Mouse (Mus musculus) left cerebral cortex, adult 18-20 months (tissue): ENCODE measurements around the gene Ugt1a7c. TPM values are rescaled to one million over a fixed set of nuclear protein-coding genes. Genes with fewer than 3 reads are reported as not detected.

Experiments
- DNase-seq, 2 experiments: peaks; one replicate each; pipeline ENCODE4 v3.0.0; 2021 to 2022; ENCODE audit warnings: low spot score in 2 of 2, mixed read lengths in 1 of 2
- total RNA-seq, 2 experiments: library from RNA; stranded (reverse); gene quantifications; 2 replicates each; pipeline ENCODE4 v1.2.3; 2021

The Ugt1a7c gene
- total RNA-seq, 2 experiments from 2014 or later = 0.21 to 0.44 TPM

DNA sequence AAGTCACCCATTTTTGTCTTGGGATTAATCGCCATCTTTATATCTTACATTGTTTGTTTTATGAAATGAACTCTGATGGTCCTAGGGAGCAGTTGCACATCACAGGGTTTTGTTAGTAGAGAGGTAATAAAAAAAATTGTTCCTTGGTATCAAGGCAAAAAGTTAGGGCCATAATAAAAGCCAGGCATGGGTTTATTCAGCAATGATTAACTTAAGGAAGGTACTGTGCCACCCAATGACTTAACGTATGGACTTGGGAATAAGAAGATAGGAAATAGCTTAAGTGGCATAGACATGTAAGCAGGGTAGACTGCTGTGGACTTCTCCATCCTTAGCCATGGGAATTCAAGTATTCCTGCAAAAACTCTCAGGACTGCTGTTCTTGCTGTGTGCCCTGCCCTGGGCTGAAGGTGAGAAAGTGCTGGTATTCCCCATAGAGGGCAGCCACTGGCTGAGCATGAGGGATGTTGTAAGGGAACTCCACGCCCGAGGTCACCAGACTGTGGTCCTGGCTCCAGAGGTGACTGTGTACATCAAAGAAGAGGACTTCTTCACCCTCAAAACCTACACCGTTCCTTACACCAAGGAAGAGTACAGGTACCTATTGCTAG, 91.6 kb downstream of the Ugt1a7c start:
- DNase-seq = no peak

DNA sequence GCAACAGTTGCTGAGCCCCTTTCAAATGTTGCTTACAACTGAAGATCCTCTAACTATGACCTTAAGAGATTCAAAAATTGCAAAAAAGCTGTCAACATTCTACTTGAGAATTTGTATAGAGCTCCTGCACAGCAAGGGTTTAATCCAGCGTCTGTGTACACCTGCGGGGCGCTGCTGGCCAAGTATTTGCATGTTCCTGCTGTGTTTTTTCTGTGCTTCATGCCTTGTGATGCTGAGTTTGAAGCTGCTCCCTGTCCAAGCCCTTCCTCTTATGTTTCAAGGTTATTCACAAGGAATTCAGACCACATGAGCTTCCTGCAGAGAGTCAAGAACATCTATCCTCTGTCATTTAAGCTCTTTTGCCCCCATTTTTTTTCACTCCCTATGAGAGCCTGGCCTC, 97.3 kb downstream of the Ugt1a7c start:
- DNase-seq = no peak

DNA sequence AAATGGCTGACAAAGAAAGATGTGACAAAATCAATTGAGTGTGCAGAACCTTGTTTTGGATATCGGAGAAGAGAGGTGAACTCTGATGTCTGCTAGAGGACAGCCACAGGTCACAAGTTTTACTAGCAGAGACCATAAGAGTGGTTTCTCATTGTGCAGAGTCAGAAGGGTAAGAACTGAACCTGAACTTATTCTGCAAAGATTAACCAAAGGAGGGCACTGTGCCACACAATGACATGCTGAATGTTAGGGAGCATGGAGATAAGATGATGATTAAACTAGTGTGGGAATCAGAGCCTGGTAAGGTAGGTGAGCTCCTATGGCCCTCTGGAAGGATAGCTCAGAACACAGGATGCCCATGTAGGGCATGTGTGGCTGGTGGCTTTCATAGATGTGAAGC, 100.8 kb downstream of the Ugt1a7c start:
- DNase-seq = no peak

DNA sequence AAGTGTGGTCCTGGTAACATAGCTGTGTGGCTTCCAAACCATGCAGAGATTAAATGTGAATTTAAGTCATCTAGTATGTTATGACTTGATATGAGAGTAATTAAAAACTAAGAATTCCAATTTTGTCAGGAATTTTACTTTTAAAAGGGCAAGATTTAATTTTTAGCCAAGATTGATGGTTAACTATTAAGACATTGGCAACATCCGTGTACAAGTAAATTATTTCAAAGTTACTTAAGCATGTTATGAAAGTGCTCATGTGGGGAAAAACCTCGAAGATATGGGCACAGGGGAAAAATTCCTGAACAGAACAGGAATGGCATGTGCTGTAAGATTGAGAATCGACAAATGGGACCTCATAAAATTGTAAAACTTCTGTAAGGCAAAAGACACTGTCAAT, 102.6 kb downstream of the Ugt1a7c start:
- no peak for DNase-seq

DNA sequence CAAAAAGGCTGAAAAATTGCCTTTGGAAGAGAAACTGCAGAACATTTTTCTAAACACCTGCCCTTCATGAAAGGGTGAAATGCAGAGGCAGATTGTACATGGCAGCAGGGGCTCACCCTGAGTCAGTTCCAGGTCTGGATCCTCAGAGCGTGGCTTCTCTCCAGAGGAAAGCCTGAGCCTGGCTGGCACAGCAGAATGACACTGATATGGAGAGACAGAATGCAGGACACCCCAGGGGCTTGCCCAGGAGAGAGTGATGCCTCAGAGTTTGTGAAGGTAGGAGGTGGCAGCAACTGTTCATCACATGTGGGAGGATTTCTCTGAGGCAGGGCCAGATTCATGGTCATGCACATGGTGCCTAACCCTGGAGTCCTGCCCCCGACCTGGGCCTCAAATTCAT, 105.1 kb downstream of the Ugt1a7c start:
- DNase-seq = no peak

DNA sequence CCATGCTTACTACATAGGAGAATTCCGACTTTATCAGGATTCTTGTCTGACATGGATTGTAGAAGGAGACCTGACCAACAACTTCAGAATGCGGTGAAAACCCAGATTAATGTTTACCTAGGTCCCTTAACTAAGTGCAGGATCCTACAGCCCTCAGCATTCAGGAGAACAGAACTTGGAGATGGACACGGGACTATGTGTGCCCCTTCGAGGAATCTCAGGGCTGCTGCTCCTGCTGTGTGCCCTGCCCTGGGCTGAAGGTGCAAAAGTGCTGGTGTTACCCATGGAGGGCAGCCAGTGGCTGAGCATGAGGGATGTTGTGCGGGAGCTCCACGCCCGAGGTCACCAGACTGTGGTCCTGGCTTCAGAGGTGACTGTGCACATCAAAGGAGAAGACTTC, 105.6 kb downstream of the Ugt1a7c start, which contains the start of gene Ugt1a2:
Gene Ugt1a2, plus strand, starts transcription at position 146 of the 400 bp plus-strand sequence.
- DNase-seq = no peak

DNA sequence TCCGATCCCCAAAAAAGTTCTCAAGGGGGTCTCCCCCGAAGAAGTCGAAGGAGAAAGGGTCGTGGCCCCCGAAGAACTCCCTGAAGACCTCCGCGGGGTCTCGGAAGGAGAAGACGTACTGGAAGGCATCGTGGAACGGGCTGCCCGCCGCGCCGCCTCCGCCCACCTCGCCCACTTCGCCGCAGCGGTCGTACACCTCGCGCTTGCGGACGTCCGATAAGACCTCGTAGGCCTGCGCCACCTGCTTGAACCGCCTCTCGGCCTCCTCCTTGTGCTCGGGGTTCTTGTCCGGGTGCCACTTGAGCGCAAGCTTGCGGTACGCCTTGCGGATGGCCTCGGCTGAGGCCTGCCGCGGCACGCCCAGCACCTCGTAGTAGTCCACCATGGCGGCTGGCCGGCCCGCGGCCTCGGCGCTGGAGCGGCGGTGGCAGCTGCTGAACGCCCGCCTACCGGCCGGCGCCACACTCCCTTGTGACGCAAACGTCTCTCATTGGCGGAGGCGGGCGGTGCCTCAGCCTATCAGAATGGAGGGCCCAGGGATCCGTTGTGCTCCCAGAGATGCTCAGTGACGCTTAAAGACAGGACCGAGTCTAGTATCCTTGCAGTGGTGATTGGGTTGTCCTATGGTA, 110.5 kb downstream of the Ugt1a7c start, which contains the start of gene Dnajb3:
Gene Dnajb3, minus strand, starts transcription at position 489 of the 629 bp plus-strand sequence.
- DNase-seq = peak; percentile 80 to 88

DNA sequence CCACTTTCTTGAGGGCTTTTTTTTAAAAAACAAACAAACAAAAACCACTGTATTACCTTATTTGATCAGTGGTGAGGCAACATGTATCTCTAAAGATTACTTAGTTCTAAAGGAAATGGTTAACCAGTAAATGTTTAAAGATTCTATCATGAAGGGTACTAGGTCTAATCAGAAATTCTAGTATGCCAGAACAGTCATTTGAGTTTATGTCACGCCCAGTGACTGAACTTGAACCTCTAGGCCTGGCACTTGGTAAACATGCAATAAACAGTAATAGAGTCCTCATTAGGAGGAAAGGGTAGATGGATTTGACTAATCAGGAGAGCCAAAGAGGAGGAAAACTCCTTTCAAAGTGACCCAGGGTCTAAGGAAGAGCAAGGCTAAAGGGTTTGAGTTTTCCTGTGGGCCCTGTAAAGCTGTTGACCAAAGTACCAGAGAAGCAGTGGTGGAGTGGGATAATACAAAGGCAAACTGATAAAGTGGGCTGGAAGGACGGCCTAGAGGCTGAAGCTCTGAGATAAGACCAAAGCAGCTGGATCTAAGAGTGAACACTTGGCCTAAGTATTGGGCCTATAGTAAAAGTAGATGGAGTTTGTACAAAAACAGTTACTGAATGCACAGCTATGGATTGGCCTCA, 112.1 kb downstream of the Ugt1a7c start:
- no peak for DNase-seq

DNA sequence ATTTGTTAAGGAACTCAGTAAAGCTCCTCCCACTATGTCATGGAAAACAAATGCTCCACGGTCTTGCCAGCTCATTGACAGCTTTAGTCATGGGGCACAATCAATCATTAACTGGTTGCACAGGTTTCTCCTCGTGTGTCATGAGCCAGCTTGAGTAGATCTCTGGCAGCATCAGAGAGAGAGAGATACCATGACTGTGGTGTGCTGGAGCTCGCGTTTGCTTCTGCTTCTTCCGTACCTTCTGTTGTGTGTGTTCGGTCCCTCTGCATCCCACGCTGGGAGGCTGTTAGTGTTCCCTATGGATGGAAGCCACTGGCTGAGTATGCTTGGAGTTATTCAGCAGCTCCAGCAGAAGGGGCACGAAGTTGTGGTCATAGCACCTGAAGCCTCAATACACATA, 117.0 kb downstream of the Ugt1a7c start, which contains the start of gene Ugt1a1:
Gene Ugt1a1, plus strand, starts transcription at position 148 of the 400 bp plus-strand sequence.
- DNase-seq = no peak

DNA sequence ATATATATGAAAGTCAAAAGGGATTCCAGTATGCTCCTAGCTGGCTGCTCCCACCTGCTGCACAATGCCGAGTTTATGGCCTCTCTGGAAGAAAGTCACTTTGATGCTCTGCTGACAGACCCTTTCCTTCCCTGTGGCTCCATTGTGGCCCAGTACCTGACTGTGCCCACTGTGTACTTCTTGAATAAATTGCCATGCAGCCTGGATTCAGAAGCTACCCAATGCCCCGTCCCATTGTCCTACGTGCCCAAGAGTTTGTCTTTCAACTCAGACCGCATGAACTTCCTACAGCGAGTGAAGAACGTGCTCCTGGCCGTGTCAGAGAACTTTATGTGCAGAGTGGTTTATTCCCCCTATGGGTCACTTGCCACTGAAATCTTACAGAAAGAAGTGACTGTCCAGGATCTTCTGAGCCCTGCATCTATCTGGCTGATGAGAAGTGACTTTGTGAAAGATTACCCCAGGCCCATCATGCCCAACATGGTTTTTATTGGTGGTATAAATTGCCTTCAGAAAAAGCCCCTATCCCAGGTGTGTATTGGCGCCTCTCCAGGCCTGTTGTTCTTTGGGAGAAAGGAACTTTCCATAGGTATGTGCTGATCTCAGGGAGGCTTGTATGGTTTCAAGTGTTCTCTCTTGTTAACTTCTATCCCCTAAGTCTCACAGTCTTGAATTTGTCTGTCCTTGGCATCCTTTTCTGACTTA, 117.6 kb downstream of the Ugt1a7c start:
- DNase-seq = no peak

DNA sequence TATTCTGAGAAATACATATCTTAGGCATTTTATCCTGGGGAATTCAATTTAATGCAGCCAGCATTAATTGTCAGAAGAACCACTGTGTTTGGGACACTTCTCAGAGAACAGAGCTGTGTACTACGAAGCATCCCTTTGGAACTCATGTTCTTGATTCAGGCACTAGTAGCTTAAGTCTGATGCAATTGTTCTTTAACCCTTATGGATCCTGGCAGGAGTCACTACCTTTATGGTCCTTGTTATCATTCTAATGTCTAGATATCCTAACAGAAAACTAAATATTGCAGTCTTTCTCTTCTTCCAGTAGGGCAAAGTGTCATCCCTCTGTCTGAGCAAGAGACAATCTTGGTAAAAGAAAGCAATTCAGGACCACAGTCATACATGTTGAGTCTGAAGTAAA, 118.2 kb downstream of the Ugt1a7c start:
- no peak for DNase-seq

DNA sequence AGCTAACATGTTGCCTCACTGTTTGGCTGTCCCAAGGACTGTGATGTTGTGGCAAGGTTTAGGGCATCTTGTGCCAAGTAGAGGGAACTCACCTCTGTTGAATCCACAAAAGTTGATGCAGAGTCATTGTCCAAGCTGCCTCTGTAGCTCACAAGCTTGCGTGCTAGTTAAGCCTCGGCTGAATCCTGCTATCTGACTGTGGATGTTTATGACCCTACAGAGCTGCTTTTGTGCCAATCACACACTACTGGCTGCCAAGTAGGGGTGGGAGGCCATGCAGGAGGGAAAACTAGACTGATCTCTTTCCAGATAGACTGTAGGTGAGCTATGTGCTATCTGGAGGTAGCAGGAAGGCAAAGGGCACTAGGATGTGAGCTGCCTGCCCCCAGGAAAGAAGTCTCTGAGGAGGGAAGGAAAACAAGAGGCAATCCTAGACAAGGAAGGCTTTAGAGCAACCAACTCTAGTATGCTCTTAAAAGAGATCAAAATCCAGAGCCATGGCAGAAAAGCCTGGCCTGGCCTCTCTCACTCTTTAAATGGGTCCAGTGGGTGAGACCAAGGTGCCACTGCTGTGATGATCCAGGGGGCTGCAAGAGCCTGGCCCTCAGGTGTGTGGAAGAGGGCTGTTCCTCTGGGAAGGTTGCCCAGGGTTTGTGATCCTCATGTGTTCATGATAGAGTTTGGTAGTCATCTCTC, 119.1 kb downstream of the Ugt1a7c start:
- no peak for DNase-seq

DNA sequence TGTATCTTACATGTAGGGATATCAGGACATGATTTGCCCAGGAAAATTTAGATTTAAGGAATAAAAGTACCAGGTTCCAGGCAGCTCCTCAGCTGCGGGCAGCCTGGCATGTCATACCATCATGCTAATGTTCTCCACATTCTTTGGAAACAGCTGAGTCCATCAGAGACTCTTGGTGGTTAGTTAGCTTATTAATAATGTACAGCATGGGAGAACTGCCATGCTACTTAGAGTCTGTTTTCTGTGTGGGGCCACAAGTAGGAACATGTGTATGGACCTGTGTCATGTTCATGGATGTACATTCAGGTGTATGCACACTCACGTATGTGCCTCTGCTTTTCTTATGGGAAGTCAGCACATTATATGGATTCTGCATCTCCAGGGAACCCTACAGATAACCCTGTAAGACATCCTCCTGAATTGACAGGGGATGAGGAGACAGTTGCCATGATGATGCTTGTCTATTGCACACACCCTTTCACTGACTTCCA, 119.6 kb downstream of the Ugt1a7c start:
- no peak for DNase-seq

DNA sequence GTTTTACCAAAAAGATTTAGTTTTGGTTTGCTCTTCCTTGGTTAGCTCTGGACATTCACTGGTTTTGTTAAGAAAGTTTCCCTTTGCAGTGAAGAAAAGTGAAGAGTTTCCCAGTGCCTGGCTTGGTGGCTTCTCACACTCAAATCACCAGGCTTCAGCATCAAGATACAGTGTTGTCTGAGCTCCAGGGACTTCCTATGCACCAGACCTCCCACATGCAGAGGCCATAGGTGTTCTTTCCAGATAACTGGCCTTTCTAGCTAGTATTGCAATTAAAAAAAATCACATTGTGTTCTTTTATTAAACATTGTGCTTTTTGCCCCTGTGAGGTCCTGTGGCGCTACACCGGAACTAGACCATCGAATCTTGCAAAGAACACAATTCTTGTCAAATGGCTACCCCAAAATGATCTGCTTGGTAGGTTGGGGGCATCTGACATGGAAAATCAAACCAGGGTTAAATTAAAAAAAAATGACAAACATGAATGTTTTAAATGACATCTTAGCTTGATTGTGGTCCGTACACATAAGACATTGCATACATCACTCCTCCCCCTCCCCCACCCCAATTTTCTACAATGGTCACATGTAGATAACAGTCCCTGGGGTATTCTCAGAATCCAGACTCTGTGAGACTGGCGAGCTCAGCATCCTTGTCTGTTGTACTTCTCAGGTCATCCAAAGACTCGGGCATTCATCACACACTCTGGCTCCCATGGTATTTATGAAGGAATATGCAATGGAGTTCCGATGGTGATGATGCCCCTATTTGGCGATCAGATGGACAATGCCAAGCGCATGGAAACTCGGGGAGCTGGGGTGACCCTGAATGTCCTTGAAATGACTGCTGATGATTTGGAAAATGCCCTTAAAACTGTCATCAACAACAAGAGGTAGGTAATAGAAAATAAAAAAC, 120.9 kb downstream of the Ugt1a7c start:
- no peak for DNase-seq

DNA sequence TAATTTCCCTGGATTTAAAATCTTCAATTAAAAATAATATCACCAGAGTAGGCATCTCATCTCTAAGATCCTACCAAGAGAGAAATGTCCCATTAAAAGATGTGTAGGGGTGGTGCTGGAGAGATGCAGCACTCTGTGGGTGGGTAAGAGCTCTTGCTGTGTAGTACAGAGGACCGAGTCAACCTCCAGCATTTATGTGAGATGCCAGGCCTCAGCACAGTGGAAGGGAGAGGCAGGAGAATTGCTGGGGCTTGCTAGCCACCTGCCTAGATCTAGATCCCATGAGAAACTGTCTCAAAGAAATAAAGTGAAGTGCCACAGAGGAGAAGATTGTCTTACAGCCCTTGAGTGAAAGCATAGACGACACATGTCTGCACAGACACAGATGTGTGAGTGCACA, 121.7 kb downstream of the Ugt1a7c start:
- DNase-seq = no peak

DNA sequence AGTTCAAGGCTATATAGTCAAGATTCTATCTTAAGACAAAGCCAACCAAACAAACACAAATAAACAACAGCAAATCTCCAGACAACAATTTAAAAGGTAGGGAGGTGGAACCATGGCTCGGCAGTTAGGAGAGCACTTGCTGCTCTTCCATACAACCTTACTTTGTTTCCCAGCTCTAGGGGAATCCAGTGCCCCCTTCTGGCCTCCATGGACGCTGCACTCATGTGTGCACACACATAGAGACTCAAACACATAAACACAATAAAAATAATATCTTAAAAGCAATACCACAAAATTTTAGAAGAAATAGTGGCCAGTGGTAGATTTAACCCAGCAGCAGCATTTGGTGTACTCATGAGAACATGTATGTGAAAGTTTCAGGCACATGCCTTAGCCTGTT, 122.3 kb downstream of the Ugt1a7c start:
- no peak for DNase-seq

DNA sequence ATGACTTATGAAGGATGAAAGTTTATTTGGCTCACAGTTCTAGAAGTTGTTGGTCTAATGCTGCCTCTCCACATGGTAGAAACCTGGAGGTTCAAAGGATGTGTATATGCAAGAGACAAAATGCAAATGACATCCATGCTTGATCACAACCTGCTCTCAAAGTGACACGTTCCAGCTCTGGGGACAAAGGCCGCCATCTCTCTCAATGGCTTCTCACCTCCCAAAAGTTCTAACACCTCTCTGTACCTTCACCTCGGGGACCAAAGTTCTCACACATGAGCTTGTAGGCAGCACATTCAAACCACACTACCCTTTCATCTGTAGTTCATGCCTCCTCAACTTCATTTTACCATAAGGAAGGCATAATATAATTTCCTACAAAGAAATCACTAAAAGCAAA, 122.7 kb downstream of the Ugt1a7c start:
- no peak for DNase-seq

DNA sequence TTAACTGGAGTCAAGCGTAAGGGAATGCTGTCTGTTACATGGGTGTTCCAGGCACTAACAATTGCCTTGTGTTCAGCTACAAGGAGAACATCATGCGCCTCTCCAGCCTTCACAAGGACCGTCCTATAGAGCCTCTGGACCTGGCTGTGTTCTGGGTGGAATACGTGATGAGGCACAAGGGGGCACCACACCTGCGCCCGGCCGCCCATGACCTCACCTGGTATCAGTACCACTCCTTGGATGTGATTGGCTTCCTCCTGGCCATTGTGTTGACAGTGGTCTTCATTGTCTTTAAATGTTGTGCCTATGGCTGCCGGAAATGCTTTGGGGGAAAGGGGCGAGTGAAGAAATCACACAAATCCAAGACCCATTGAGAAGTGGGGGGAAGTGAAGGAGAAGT, 123.2 kb downstream of the Ugt1a7c start:
- DNase-seq = no peak

DNA sequence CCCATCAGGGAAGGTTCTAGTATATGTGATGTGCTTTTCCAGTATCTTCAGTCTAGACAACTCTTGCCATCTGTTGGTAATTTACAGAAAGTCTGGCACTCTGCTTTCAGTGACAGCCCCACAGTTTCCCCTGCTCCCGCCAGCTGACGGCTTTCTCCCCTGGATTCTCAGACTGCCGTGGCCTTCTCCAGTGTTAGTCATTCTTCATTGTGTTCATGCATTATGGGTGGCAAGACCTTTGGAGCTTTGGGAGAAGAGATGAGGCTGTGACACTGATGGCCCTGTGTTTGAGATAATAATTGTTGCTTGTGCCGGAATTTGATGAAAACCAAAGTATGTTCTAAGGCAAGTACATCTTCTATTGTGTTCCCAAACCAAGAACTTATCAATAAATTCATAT, 123.7 kb downstream of the Ugt1a7c start:
- no peak for DNase-seq

DNA sequence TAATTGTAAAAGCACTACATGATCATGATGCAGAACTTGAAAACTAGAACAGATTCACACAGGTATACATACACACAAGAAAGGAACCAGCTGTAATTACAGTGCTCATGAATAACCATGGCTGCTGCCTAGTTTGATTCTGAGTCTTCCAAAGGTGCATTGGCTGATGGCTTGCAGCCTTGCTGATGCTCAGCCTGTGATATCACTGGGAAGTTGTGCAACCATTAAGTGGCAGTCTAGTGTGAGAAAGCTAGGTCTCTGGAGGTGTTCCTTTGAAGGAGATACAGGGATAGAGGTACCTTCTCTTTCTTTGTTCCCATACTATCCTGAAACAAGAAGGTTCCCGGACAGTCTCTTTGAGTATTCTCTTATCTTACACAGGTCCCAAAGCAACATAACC, 124.2 kb downstream of the Ugt1a7c start:
- no peak for DNase-seq
